Mouse (Mus musculus): ENCODE data around the gene Bex2.
"Not testable (repeated sequence)": the region's sequence is repeated elsewhere in the genome, so short reads cannot be mapped to it uniquely, and the experiment has no call there.

Bex2 gene

GRCm38 (mm10) chrX:136068020-136068419 is at the start of gene Bex2:
Gene Bex2, minus strand, starts transcription at chrX:136068236.
- peak; percentile 34 for DNase-seq (ENCODE audit: low spot score)

- DNase-seq (ENCODE audit: low spot score) = peak; percentile 81
Measured at GRCm38 (mm10) chrX:136115419-136115961, 47.5 kb upstream of the Bex2 start.

GRCm38 (mm10) chrX:136115015-136115414 is 47.0 kb upstream of the Bex2 start:
- no peak for DNase-seq (ENCODE audit: low spot score)

GRCm38 (mm10) chrX:136107942-136108341 is 39.9 kb upstream of the Bex2 start:
- DNase-seq (ENCODE audit: low spot score) = peak; percentile 64

GRCm38 (mm10) chrX:136104724-136105088 is 36.7 kb upstream of the Bex2 start:
- peak; percentile 54 for DNase-seq (ENCODE audit: low spot score)

- no peak for DNase-seq (ENCODE audit: low spot score)
Measured at GRCm38 (mm10) chrX:136104046-136104723, 36.1 kb upstream of the Bex2 start.

GRCm38 (mm10) chrX:136094421-136094820 is 26.4 kb upstream of the Bex2 start:
- DNase-seq (ENCODE audit: low spot score) = no peak

- DNase-seq (ENCODE audit: low spot score) = no peak
Measured at GRCm38 (mm10) chrX:136092497-136093279, 24.7 kb upstream of the Bex2 start.

GRCm38 (mm10) chrX:136085155-136085554 is 17.1 kb upstream of the Bex2 start, which contains the start of gene Nxf3:
Gene Nxf3, minus strand, starts transcription at chrX:136085255.
- peak; percentile 53 for DNase-seq (ENCODE audit: low spot score)

- peak; percentile 63 for DNase-seq (ENCODE audit: low spot score)
Measured at GRCm38 (mm10) chrX:136067201-136067991, 640 bp downstream of the Bex2 start.

- no peak for DNase-seq (ENCODE audit: low spot score)
Measured at GRCm38 (mm10) chrX:136060698-136061097, 7.3 kb downstream of the Bex2 start.

- DNase-seq (ENCODE audit: low spot score) = no peak
Measured at GRCm38 (mm10) chrX:136051219-136051618, 16.8 kb downstream of the Bex2 start.

- peak; percentile 79 for DNase-seq (ENCODE audit: low spot score)
Measured at GRCm38 (mm10) chrX:136047528-136047927, 20.5 kb downstream of the Bex2 start.

- DNase-seq (ENCODE audit: low spot score) = no peak
Measured at GRCm38 (mm10) chrX:136043726-136044125, 24.3 kb downstream of the Bex2 start.

GRCm38 (mm10) chrX:136032799-136033763 is 35.0 kb downstream of the Bex2 start, which contains the start of gene Arxes1:
Gene Arxes1, plus strand, starts transcription at chrX:136033367.
- not testable (repeated sequence) for DNase-seq (ENCODE audit: low spot score)

- no peak for DNase-seq (ENCODE audit: low spot score)
Measured at GRCm38 (mm10) chrX:136030331-136030730, 37.7 kb downstream of the Bex2 start.
